Mouse (Mus musculus) fibroblast of lung, adult 2 months (primary cell): ENCODE results near the gene Dync2li1.

Source experiments
- DNase-seq: peaks from one replicate; pipeline ENCODE4 v3.0.0-alpha.2; 2011; ENCODE audit warnings: low read depth

Gene Dync2li1

DNA sequence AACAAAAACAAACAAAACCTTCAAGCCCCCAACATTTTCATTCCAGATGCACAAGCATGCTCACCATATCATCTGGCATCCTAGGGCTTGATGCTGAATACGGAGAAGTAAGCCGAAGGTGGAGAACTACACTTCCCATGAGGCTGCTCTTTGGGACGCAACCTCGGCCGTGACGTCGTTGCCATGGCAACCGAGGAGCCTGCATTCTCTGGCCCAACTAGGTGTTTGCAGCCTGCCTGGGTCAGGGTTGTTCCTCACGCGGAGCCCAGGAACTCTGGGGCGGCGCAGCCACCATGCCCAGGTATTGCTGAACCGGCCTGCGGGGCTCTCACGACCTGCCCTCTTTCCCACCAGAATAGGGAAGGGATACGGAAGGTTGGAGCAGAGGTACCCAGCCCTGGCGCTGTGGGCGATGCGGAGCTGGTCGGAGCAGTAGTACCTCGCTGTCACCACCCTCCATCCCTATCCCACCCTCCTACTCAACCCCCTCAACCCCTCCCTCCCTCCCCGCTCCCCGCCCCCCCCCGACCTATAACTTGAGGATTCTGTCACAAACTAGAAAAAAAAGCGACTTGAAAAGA lies at the start of gene Dync2li1:
Gene Dync2li1, plus strand, starts transcription at position 221 of the 581 bp plus-strand sequence.
- peak; percentile 74 for DNase-seq

DNA sequence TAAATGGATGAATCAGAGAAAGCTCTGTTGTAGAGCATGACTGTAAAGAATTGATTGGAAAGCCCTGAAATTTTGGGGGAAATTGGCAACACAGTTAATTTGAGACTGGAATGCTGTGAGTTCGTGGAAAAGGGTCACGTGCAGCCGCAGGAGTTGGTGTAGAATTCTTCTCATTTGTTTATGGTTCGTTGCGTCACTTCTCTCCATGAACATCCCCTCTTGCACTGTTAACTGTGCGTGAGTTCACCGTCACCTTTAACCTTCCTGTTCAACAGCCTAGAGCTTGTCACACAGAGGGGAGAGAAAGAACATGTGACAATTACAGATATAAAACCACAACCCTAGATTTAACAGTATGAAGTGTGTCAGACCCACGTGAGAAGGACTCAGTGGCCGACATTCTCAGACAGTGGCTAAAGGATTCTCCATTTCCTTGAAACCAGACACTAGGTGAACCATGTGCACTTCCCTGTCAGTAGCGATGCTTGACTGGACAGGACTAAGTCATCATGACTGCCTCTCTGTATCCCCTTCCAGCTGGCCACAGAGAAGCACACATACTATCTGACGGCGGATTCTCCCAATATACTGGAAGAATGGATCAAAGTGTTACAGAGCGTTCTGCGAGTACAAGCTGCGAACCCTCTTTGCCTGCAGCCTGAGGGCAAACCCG lies 49.5 kb upstream of the Dync2li1 start:
- DNase-seq: no peak

GRCm38 (mm10) chr17:84579249-84579648 lies 47.0 kb upstream of the Dync2li1 start:
- DNase-seq: no peak

GRCm38 (mm10) chr17:84579817-84580216 lies 46.5 kb upstream of the Dync2li1 start:
- DNase-seq: no peak

DNA sequence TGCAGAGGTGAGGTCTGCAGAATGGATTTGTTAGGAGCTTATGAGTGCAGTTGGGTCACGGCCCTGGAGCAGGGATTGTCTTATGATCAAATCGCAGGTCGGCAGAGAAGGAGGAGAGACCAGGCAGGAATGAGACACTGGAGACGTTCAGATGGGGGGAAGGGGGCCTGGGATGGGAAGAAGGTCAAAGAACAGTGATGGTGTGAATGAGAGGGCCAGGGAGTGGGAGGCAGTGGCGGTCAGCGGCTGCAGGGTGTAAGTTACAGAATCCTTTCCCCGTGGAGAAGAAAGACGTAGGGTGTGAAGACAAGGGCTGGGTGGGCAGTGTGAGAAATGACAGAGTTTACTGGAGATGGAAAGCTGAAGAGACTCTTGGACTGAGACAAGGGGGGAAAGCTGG lies 45.5 kb upstream of the Dync2li1 start:
- DNase-seq: no peak

DNA sequence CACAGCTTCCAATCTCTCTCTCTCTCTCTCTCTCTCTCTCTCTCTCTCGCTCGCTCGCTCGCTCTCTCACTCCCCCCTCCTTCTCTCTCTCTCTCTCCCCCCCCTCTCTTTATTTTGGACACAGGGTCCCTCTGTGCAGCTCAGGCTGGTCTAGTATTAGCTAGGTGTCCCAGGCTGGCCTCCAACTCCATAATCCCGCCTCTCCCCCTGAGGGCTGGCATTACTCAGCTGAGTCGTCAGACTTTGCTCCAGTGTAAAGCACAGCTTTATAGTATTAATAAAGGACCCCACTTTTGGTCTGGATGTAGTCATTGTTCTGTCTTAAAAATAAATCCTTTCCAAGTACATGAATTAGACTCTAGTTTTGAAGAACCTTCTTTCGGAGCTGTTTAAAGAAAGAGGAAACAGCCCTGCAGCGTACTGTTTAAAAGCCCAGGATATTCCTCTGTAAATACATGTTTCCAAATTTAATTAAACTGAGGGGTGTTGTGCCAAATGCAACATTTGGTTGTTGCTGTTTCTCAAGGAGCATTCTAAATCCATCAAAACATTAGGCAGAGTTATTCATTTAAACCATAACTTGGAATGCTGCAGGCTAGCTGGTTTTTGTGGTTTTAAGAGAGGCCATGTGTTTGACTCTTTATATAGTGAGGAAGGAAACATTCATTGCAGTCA lies 44.4 kb upstream of the Dync2li1 start:
- no peak for DNase-seq

DNA sequence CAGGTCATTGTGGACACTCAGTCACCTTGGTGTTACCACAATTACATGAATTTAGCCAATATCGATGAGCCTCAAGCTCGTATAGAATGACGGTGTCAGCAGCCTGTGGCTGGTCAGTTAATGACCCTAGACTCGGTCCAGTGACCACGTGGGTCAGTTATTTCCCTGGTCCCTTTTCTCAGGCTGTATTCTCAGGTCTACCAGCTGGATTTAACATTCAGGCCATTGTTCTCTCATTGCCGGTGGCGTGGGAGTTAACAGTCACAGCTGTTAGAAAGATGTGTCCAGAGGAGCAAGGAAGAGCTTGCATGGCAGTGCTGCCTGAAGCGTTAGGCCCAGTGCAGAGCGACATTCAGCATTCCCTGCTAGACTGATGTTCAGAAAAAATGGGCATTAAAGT lies 42.2 kb upstream of the Dync2li1 start:
- no peak for DNase-seq

DNA sequence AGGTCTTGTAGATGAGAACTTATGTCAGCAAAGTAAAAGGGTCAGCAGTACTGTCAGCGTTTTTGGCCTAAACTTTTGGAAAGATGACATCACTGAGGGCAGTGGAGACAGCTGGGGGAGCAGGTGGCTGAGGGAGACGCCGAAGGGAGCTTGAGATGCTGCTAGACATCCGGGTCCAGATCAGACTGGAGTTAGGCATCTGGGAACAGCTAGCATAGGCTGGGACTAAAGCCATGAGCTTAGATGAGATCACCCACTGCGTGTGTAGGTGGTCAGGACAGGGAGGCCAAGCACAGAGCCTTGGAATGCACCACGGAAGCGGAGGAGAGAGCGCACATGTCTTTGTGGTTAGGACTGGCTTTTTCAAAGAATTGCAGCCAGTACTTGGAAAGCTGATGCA lies 41.2 kb upstream of the Dync2li1 start:
- peak; percentile 54 for DNase-seq

- DNase-seq: no peak
Observed at GRCm38 (mm10) chr17:84590065-84590464, 36.2 kb upstream of the Dync2li1 start.

DNA sequence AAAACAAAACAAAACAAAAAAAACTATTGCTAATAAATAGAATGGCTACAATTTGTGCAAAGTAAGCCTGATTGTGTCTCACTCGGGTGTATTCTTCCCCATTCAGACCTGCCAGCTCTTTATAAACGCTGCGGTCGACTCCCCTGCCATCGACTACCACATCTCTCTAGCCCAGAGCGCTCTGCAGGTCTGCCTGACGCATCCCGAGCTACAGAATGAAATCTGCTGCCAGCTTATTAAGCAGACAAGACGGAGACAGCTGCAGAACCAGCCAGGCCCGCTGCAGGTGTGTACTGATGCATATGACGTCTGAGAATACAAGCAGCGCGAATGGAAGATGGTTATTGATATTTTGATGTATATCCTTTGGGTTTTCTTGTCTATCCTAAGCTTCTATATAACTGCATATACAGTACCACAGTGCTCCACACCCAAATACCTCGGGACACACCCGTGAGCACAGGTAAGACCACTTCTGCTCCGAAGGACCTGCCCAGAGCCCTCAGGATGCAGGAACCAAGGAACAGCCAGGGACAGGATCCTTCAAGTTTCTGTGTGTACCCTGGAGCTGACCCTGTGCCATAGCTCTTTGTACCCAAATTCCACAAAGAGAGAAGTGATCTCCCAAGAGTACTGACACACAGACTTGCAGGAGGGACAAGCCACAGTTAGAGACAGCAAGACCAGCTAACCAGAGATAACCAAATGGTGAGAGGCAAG lies 34.7 kb upstream of the Dync2li1 start:
- DNase-seq: no peak

DNA sequence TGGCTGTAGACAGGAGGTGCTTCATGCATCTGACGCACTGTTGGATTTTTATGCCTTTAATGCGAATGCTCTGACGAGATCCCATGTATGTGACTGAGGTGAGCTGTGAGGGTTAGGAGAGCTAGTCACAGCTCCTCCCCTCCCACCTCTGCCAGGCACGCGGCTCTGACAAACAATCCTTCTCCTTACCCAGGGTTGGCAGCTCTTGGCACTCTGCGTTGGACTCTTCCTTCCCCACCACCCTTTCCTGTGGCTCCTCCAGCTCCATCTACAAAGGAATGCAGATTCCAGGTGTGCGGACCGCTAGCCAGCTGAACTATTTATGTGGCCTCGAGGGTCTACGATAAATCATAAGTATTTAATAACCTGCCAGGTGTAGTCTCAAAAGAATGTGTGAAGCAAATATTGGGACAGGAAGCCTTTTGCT lies 30.3 kb upstream of the Dync2li1 start:
- DNase-seq: no peak

- no peak for DNase-seq
Observed at GRCm38 (mm10) chr17:84596501-84596900, 29.8 kb upstream of the Dync2li1 start.

GRCm38 (mm10) chr17:84597859-84598258 lies 28.4 kb upstream of the Dync2li1 start:
- no peak for DNase-seq

DNA sequence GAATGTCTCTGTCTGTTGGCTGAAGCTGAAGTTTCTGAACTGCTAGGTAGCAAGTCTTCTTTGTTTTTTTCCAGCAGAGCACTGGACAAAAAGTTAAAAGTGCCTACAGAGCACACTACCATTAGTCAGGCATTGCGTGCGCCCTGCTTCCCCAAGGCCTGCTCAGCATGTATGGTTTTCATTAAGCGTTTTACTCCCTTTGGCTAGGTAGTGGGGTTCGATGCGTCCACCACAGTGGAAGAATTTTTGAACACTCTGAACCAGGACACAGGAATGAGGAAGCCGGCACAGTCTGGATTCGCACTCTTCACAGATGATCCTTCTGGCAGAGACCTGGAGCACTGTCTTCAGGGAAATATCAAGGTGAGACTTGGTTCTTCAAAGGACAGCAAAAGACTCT lies 27.4 kb upstream of the Dync2li1 start:
- no peak for DNase-seq

DNA sequence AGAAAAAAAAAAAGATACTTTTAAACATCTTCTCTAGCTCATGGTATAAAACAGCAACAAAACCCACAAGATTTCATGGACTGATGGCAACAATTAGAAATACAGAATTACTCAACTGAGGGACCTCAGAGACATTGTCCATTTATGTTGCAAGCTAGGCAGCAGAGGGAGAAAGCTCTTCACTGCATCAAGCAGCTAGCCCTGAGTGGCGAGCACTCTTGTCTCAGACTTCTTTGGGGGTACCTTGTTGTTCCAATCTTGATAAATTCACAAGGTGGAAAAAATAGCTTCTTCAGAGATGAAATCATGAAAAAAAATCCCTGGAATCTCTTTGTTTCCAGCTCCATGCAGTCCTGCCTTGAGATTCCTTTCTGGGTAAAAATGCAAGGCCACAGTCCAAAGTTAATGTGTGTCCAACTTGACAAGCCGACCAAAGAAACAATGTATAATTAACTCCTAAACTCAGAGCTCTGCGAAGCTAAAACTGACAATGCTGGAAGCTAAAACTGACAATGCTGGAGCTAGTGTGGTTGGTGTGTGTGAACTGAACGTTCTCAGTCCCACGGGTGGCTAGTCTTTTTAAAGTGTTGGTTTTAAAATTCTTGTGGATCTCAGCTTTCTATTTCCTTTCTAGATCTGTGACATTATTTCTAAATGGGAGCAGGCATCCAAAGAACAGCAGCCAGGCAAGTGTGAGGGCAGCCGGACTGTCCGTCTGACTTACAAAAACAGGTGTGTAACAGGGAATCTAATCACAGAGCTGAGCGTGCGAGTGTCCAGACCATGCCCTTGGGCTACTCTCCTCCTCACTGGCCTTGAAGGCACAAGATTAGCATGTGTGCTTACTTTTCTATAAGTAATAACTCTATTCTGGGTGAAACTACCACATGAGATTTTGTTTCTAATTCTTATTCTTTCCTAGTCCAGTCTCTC lies 26.0 kb upstream of the Dync2li1 start:
- DNase-seq: no peak

- DNase-seq: no peak
Observed at GRCm38 (mm10) chr17:84601805-84602204, 24.5 kb upstream of the Dync2li1 start.

GRCm38 (mm10) chr17:84603202-84603627 lies 23.1 kb upstream of the Dync2li1 start:
- no peak for DNase-seq

DNA sequence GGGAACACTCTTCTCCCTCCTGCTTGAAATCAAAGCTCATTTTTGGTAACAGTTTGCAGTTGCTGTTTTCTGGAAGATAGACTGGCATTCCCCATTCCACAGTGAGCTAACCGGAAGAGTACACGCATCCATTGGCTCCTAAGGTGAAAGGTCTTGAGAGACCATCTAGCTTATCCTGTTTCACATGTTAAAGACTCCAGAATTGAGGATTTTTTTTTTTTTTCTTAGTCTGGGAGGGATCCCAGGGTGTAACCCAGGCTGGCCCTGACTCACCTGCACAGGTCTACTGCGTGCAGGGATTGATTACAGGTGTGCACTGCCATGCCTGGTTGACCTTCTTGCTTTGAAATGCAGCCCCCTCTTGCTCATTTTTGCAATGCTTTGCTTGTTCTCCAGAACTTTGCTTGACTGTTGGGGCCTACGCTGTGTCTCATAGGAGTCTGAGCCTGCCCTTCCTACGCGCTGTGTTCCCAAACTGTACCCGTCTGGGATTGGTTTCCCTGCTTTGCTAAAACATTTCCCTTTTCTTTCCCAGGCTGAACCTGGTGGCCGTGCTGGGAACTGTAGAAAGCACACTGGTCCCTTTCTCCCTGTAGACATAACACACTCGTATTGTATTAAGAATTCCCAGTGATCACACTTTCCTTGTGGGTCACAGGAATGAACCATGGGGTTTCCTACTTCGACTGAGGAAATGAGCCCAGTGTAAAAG lies 22.4 kb upstream of the Dync2li1 start:
- DNase-seq: no peak

- no peak for DNase-seq
Observed at GRCm38 (mm10) chr17:84606976-84607375, 19.3 kb upstream of the Dync2li1 start.

- no peak for DNase-seq
Observed at GRCm38 (mm10) chr17:84607617-84608016, 18.7 kb upstream of the Dync2li1 start.

DNA sequence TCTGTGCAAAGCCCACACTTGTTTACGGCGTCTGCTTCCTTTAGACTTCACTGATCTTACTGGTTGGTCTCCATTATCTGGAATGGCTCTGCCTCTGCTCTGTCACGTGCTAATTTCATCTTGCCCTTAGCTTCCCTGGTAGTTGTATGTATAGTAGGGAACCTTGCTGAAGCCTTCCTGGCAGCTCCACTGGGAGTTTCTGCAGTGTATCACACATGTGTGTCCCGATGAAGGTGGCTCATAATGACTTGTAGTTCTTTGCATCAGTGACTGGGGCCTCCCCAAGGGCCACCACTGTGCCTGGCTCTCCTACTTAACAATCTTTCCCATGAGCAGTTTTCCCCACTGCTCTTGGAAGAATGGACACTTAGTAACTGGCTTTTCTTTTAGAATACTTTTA lies 17.7 kb upstream of the Dync2li1 start:
- no peak for DNase-seq
